Mouse (Mus musculus) liver, embryonic 11.5 days (tissue): ENCODE data around the gene Clec16a. TPM values are rescaled to one million over a fixed set of nuclear protein-coding genes. Genes with fewer than 3 reads are reported as not detected.

Experiments used
- ATAC-seq: fragments of 200-750 bp; cut with Nextera tagmentation; replicated peaks from 2 replicates; pipeline ENCODE4 v1.8.0; 2017; ENCODE audit warnings: moderate number of reproducible peaks, mild to moderate bottlenecking, moderate TSS enrichment, moderate library complexity; ENCODE audit not compliant: low FRiP score
- DNase-seq: peaks from one replicate; pipeline ENCODE4 v3.0.0-alpha.2; 2017; ENCODE audit warnings: low spot score
- H3K27ac ChIP-seq: fragments of 300-500 bp; sonication (generic); 2 replicates; pipeline ENCODE4 v1.5.1; 2014; ENCODE audit warnings: mild to moderate bottlenecking, low read depth, low read length, control low read depth
- H3K27me3 ChIP-seq: fragments of 300-500 bp; sonication (generic); replicated peaks from 2 replicates; pipeline ENCODE4 v1.6.1; 2014; ENCODE audit warnings: low read length, mixed read lengths; ENCODE audit not compliant: control insufficient read depth, insufficient read depth
- H3K36me3 ChIP-seq: fragments of 300-500 bp; sonication (generic); 2 replicates; pipeline ENCODE4 v1.6.1; 2014; ENCODE audit warnings: mild to moderate bottlenecking, low read length, moderate library complexity, mixed read lengths; ENCODE audit not compliant: control insufficient read depth, insufficient read depth
- H3K4me1 ChIP-seq: fragments of 300-500 bp; sonication (generic); replicated peaks from 2 replicates; pipeline ENCODE4 v1.6.1; 2014; ENCODE audit warnings: low read length, mixed read lengths; ENCODE audit not compliant: control insufficient read depth, insufficient read depth
- H3K4me2 ChIP-seq: fragments of 300-500 bp; sonication (generic); 2 replicates; pipeline ENCODE4 v1.6.1; 2014; ENCODE audit warnings: mild to moderate bottlenecking, control low read depth, moderate library complexity
- H3K4me3 ChIP-seq: fragments of 300-500 bp; sonication (generic); 2 replicates; pipeline ENCODE4 v1.5.1; 2014; ENCODE audit warnings: low read depth, low read length, control low read depth
- H3K9ac ChIP-seq: fragments of 300-500 bp; sonication (generic); 2 replicates; pipeline ENCODE4 v1.6.1; 2014; ENCODE audit warnings: low read depth, low read length, control low read depth
- H3K9me3 ChIP-seq: fragments of 300-500 bp; sonication (generic); 2 replicates; pipeline ENCODE4 v1.6.1; 2016; ENCODE audit warnings: low read length, inconsistent platforms, mixed read lengths; ENCODE audit not compliant: control insufficient read depth
- WGBS: fragments of 180-500 bp; shearing (Covaris S2); extraction: QIAGEN DNeasy Blood & Tissue Kit; methylation state at CpG from one replicate; pipeline ENCODE4 v1.1.7; 2014; 5-methylcytosine and 5-hydroxymethylcytosine counted together
- polyA plus RNA-seq: library from polyadenylated mRNA; unstranded; fragments of >200 nt; fragmentation: Nextera tagmentation; extraction: Ambion mirVana; gene quantifications from 2 replicates; pipeline ENCODE4 v1.2.1, GENCODE M21; 2014

Gene Clec16a
- polyA plus RNA-seq, 1 experiment from 2014 or later: 27.4 TPM

DNA sequence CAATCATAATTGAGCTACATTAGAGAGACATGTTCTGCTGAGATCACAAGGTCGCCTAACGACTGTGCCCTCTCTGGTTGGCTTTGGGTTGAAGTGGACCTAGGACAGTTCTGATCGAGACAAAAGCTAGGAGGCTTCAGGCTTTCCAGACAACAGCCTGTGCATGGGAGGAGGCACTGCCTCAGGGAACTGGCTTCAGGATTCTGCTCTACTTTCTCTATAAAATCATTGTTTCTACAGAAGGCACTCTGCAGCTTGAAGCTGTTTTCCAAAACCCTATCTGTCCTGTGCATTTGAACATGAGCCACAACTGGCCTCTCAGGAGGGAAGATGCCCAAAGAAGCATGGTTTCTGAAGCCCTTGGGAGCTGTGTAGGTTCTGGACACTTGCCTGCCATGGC lies 107.8 kb downstream of the Clec16a start:
- Histone ChIP-seq H3K9me3 (no peaks in the 10 kb centered on the region), H3K4me3 (no peak overlapping the region), H3K9ac (no peak overlapping the region), H3K4me1 (peaks cover 5% of the 10 kb centered on the region; the same call in 1 of the 2 replicates), H3K4me2 (no peak overlapping the region), H3K27ac (no peak overlapping the region), H3K36me3 (no peaks in the 10 kb centered on the region), H3K27me3 (no peaks in the 10 kb centered on the region; the same call in 1 of the 2 replicates)
- WGBS: 79% methylated on average over 3 of the region's 3 CpGs
- ATAC-seq (no peak), DNase-seq (no peak)

DNA sequence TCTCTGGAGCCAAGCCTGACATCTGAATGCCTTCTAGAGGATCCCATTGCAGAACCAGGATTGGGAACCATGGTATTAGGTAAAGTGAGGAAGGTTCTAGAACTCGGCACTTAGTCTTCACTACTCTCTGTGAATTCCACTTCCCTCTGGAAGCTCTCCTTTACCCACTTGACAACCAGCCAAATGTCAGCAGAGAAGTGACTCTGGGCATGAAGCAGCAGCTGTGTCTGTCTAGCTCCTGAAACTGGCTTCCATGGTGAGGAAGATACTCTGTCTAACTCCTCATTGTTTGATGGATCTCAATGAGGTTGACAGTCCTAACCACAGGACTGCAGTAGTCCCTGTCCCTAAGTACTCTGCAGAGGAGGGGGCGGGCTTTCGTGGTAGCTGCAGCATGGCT lies 110.1 kb downstream of the Clec16a start:
- peaks cover 5% of the 10 kb centered on the region; the same call in 1 of the 2 replicates for H3K4me1 ChIP-seq
- WGBS: 66% methylated on average over 3 of the region's 3 CpGs
- no peaks in the 10 kb centered on the region for H3K36me3 ChIP-seq
- ATAC-seq (no peak), DNase-seq (no peak)
- no peak overlapping the region for H3K9ac ChIP-seq
- no peaks in the 10 kb centered on the region; the same call in 1 of the 2 replicates for H3K27me3 ChIP-seq
- no peak overlapping the region for H3K4me2 ChIP-seq
- no peaks in the 10 kb centered on the region for H3K9me3 ChIP-seq
- no peak overlapping the region for H3K27ac ChIP-seq
- no peak overlapping the region for H3K4me3 ChIP-seq

DNA sequence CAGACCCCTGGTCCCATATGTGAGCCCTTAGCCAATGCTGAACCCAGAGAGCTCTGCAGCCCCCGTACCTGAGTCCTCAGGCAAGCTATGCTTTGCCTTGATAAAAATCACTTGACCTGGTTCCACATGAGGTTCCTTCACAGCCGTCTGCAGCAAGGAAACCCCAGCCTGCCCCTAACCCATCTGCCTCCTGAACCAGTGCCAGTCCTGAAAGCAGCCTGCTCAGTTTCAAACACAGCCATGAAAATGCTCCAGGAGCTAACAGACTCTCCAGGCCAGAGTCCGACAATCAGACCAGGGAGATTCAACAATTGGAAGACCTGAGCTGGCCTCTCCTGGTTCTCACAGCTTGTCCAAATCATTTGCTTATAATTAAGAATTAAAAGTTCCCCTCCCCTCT lies 110.8 kb downstream of the Clec16a start:
- H3K36me3 ChIP-seq: no peaks in the 10 kb centered on the region
- no peaks in the 10 kb centered on the region for H3K9me3 ChIP-seq
- DNase-seq (no peak), ATAC-seq (no peak)
- no peaks in the 10 kb centered on the region; the same call in 1 of the 2 replicates for H3K27me3 ChIP-seq
- H3K4me3 ChIP-seq: no peak overlapping the region
- no peak overlapping the region for H3K4me2 ChIP-seq
- no peak overlapping the region for H3K27ac ChIP-seq
- no peak overlapping the region for H3K9ac ChIP-seq
- WGBS: 53% methylated on average over 3 of the region's 3 CpGs
- peaks cover 5% of the 10 kb centered on the region; the same call in 1 of the 2 replicates for H3K4me1 ChIP-seq

DNA sequence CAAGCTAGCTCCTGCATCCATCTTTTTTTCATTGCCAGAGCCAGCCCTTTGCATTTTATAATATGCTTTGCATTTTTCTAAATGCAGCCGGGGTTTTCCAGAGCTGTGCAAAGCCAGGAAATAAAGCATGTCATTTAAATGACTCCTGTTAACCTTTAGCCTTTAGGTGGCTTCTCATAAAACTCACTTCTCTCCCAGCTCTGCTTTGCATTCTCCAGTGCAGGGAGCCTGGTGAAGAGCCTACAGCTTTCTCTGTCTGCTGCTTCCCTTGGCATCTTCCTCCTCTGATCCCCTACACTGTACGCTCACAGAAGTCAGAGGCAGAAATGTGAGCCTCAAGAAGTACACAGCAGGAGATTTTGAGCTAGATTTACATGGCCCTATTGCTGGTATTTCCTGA lies 111.3 kb downstream of the Clec16a start:
- Histone ChIP-seq H3K4me1 (peaks cover 5% of the 10 kb centered on the region; the same call in 1 of the 2 replicates), H3K27ac (no peak overlapping the region), H3K9ac (no peak overlapping the region), H3K36me3 (no peaks in the 10 kb centered on the region), H3K27me3 (peaks cover under 1% of the 10 kb centered on the region; the same call in 1 of the 2 replicates), H3K4me2 (no peak overlapping the region), H3K4me3 (no peak overlapping the region), H3K9me3 (no peaks in the 10 kb centered on the region)
- ATAC-seq: no peak
- no peak for DNase-seq
- 47% methylated on average over 2 of the region's 2 CpGs for WGBS

DNA sequence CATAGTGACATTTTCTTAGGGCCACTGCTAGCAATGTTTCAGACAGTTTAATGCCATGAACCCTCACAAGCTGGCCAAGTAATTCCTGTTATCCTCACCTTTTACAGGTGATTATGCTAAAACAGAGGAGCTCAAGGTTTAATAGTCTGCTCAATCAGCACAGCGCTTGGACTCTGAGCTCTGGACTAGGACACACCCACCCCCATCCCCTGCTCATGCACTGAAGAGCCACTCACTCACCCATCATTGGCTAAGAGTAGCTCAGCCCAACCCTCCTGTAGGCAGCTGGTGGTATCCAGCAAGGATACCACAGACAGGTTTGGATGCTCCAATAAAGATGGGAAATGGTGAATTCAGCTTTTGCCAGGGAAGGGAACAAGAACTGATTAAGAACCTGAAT lies 111.8 kb downstream of the Clec16a start:
- Histone ChIP-seq H3K27me3 (peaks cover 4% of the 10 kb centered on the region; the same call in 1 of the 2 replicates), H3K27ac (no peak overlapping the region), H3K4me1 (peaks cover 5% of the 10 kb centered on the region; the same call in 1 of the 2 replicates), H3K9me3 (no peaks in the 10 kb centered on the region), H3K9ac (no peak overlapping the region), H3K4me2 (no peak overlapping the region), H3K4me3 (no peak overlapping the region), H3K36me3 (no peaks in the 10 kb centered on the region)
- 74% methylated on average over 1 of the region's 1 CpGs for WGBS
- ATAC-seq (no peak), DNase-seq (no peak)

DNA sequence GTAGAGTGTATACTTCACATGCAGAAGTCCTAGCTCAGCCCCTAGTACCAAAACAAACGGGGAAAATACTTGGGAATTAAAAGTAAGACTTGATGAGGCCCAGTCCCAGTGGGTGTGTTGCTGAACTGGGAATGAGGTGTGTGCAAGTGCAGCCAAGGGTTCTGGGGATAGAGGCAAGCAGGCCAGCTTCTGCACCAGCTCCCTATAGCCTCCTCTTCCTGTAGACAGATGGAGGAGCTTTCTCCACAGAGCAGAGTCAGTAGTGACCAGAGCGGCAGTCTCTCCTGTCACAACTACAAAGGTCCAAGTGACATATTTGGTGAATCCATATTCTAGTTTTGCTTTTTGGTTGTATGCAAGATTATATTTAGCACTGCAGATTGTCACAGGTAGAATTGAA lies 114.1 kb downstream of the Clec16a start:
- 85% methylated on average over 2 of the region's 2 CpGs for WGBS
- H3K27ac ChIP-seq: no peak overlapping the region
- peaks cover 8% of the 10 kb centered on the region for H3K4me1 ChIP-seq
- no peaks in the 10 kb centered on the region for H3K9me3 ChIP-seq
- H3K36me3 ChIP-seq: no peaks in the 10 kb centered on the region
- peaks cover 4% of the 10 kb centered on the region; the same call in 1 of the 2 replicates for H3K27me3 ChIP-seq
- DNase-seq (no peak), ATAC-seq (no peak)
- H3K4me3 ChIP-seq: no peak overlapping the region
- H3K9ac ChIP-seq: no peak overlapping the region
- H3K4me2 ChIP-seq: no peak overlapping the region

DNA sequence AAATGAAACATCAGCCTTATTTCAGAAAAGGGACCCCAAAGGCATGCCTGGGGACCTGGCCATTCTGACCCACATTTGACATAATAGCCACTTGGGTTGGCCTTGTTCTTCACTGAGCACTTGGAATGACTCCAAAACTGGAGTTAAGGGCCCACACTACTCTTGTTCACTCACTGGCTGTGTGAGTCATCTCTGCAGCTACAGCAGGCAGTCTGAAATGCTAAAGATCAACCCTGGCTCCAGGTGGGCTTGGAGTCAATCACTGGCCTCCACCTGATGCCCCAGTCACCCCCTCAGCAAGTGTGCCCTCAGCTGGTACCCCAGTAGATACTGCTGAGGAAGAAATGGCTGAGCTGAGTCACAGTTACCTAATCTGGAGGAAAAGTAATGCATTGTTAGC lies 115.4 kb downstream of the Clec16a start:
- no peak overlapping the region for H3K27ac ChIP-seq
- no peaks in the 10 kb centered on the region for H3K36me3 ChIP-seq
- DNase-seq (no peak), ATAC-seq (no peak)
- H3K9me3 ChIP-seq: no peaks in the 10 kb centered on the region
- H3K9ac ChIP-seq: no peak overlapping the region
- peaks cover 4% of the 10 kb centered on the region; the same call in 1 of the 2 replicates for H3K27me3 ChIP-seq
- no peak overlapping the region for H3K4me3 ChIP-seq
- H3K4me2 ChIP-seq: no peak overlapping the region
- peaks cover 21% of the 10 kb centered on the region for H3K4me1 ChIP-seq

DNA sequence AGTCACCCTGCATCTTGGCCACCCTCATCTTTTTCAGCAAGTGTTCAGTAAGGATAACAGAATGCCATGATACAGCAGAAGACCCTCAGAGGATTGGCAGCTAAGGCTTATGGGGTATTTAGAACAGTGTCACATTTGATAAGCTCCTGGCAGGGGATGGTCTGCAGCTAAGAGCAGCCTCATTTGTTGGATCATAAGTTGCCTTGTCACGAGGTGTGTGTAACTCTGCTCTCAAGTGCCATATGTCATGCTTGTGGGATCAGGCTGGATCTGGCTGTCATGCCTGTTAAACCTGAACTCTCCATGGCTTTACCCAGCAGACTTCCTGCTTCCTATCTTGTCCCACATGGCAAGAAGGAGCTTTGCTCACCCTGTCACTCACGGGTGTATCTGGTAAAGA lies 116.2 kb downstream of the Clec16a start:
- Histone ChIP-seq H3K4me2 (no peak overlapping the region), H3K27ac (no peak overlapping the region), H3K27me3 (peaks cover 4% of the 10 kb centered on the region; the same call in 1 of the 2 replicates), H3K4me3 (no peak overlapping the region), H3K9me3 (no peaks in the 10 kb centered on the region), H3K9ac (no peak overlapping the region), H3K4me1 (peaks cover 21% of the 10 kb centered on the region), H3K36me3 (no peaks in the 10 kb centered on the region)
- ATAC-seq: no peak
- WGBS: 40% methylated on average over 2 of the region's 2 CpGs
- no peak for DNase-seq

DNA sequence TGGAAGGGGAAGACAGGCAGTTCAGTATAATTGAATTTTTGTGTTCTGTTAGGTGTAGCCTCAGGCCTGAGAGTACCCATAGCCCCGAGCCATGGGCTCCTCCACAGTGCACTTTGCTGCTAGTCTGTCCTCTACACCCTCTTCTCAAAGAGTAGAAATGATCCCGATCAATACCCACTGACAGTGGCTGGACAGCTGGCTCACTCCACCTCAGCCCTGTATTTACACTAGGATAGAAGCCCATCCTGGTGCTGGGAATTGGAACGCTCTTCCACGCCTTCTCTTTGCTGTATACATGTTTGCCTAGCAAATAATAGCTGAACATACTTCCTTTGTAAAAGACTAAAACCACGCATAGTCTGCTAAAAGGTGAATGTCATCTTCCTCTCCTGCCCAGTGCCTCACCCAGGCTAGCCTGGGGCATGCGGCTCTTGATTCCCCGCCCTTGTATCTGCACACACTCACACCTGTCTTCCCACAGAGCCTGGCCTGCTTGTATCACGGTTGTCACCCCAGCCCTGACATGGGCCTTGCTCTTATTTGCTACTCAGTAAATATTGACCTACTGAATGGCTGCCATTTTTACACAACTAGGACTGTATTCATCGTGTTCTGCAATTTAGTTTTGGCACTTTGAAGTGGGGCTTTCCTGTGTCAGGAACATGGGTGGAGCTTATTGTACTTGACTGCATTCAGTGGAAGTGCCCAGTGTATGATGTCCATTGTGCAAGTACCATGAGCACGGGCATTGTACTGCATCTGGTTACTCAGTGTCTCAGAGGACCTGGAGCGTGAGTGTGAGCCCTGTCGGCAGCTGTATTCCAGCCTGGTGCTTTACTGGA lies 119.0 kb downstream of the Clec16a start:
- H3K27me3 ChIP-seq: peaks cover 7% of the 10 kb centered on the region; the same call in 1 of the 2 replicates
- no peak overlapping the region for H3K27ac ChIP-seq
- peaks cover 16% of the 10 kb centered on the region for H3K4me1 ChIP-seq
- no peak for ATAC-seq
- 72% methylated on average over 12 of the region's 12 CpGs for whole genome bisulfite sequencing
- H3K9ac ChIP-seq: no peak overlapping the region
- no peak for DNase-seq
- H3K4me3 ChIP-seq: no peak overlapping the region
- no peaks in the 10 kb centered on the region for H3K9me3 ChIP-seq
- no peak overlapping the region for H3K4me2 ChIP-seq
- no peaks in the 10 kb centered on the region for H3K36me3 ChIP-seq
